Mouse (Mus musculus) megakaryocyte, embryonic 14.5 days (primary cell): ENCODE results near the gene Zfp36l2.

Source experiments
- FLI1 ChIP-seq: IDR thresholded peaks from 2 replicates; pipeline ENCODE4 v1.6.1; 2012; ENCODE audit warnings: low read length, inconsistent platforms, mixed read lengths
- GATA1 ChIP-seq: IDR thresholded peaks from 3 replicates; pipeline ENCODE4 v1.6.1; 2012; ENCODE audit warnings: mixed read lengths, low read length, inconsistent platforms, borderline replicate concordance

DNA sequence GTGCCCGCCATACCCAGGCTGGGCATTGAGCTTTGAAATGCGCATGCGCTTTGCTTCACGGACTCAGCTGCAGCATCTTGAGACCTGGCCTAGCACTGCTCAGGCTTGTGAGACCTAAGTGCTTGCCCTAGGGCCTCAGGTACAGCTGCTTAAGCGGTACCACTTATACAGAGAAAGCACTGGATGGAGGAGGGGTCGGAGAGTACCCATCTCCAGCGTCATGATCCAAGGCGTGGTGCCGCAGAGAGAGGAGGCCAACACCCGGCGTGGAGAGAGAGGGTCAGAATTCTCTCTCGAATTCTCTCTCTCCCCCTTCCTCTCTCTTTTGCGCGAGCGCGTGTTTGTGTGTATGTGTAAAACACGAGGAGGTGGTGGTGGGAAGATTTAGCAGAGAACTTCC is 12.6 kb downstream of the Zfp36l2 start:
- TF ChIP-seq FLI1 = no peak
- no peak for TF ChIP-seq GATA1
